Mouse (Mus musculus): Measurements from ENCODE around the gene Matn1. TPM values are rescaled to one million over a fixed set of nuclear protein-coding genes. Genes with fewer than 3 reads are reported as not detected.

The Matn1 gene
- under 1 TPM in 1 of 2 experiments, not detected in 1; 0.37 TPM for polyA plus RNA-seq (2017; shearing (Covaris generic))

DNA sequence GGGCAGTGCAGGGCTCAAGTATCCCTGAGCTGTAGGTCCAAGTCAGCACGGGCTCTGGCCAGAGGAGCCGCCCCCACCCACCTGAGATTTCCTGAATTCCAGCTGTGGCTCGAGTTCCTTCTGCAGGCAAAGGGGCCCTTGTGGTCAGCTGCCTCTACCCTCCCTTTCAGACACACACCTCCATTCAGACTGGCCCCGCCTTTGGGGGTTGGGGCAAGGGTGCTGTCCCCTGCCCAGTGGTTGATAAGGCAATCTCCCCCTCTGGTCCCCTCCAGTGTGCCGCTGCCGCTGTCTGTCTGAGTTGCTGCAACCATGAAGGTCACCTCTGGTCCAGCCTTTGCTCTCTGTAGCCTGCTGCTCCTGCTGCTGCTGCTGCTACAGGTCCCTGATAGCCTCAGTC, at the start of gene Matn1:
TSS of gene Matn1 (plus strand) at position 274 of the 400 bp plus-strand sequence.

DNA sequence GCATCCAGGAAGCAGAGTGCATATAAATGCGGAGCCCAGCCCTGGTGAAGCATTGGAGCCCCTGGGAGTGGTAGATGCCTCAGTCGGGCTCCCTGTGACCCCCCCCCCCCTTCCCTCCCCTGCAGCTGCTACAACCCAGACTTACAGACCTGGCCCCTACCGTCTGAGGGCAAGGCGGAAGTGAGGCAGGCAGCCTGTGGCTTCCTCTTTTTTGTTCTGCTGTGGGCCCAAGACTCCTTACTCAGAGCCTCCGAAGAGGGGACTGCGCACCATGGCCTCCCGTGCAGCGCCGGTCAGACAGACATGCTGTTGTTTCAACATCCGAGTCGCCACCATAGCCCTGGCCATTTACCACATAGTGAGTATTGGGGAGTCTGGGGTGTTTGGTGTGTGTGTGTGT, 31.1 kb upstream of the Matn1 start, which contains the start of gene Laptm5:
TSS of gene Laptm5 (plus strand) at position 49 of the 400 bp plus-strand sequence.

Other genes starting within 250 kb of the Matn1 start
- 10 to 100 TPM in 1 of 2 experiments, 1 to 10 TPM in 1; 6.0 to 12.8 TPM for gene Sdc3, start 151.8 kb upstream of the Matn1 start, polyA plus RNA-seq (2017; shearing (Covaris generic))
- 1,000 to 10,000 TPM; 1,557 to 2,125 TPM for gene Laptm5, start 31.3 kb upstream of the Matn1 start, polyA plus RNA-seq (2017; shearing (Covaris generic))

Measured in activated CD4-positive, CD25-positive, alpha-beta regulatory T cell (primary cell).